Mouse (Mus musculus) liver, adult (tissue): ENCODE results near the gene Irx4.

Source experiments
- GATA4 ChIP-seq: IDR thresholded peaks from 2 replicates; pipeline ENCODE4 v1.6.1; 2014; ENCODE audit warnings: mild to moderate bottlenecking, low read length; ENCODE audit not compliant: insufficient replicate concordance

Irx4 gene

DNA sequence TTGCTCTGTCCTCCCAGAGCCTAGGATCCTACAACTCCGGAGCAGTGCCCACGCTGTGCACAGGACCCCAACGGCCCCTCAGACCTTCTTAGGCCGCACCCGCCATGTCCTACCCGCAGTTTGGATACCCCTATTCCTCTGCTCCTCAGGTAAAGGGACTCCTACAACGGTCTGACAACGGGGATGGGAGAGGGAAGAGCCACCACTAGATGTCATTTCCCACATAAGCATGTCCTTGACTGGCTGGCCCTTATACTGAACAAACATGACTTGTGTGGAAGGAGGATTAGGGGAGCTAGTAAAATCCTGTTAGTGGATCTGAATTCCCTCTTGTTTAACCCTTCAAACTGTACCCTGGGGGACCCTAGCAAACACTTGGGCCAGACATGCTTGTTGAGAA is 4.6 kb downstream of the Irx4 start:
- TF ChIP-seq GATA4, result no peak

DNA sequence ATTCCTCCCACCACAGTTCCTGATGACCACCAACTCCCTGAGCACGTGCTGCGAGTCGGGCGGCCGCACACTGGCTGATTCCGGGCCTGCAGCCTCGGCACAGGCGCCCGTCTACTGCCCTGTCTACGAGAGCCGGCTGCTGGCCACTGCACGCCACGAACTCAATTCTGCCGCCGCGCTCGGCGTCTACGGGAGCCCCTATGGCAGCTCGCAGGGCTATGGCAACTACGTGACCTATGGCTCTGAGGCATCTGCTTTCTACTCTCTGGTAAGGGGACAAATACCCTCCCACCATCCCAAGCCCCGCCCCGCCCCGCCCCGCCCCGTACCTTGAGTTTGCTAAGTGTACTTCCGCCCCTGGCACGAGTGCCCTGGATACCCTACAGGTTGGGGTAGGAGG is 5.2 kb downstream of the Irx4 start:
- TF ChIP-seq GATA4, result no peak

DNA sequence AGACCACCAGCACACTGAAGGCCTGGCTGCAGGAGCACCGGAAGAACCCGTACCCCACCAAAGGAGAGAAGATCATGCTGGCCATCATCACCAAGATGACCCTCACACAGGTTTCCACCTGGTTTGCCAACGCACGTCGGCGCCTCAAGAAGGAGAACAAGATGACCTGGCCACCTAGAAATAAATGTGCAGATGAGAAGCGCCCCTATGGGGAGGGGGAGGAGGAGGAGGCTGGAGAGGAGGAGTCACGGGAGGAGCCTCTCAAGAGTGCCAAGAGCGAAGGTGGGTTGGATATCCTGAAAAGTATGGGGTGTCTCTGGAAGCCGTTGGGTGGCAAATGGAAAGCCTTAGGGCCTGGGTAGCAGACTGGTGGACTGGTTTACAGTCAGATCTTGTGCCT is 7.3 kb downstream of the Irx4 start:
- no peak for TF ChIP-seq GATA4

DNA sequence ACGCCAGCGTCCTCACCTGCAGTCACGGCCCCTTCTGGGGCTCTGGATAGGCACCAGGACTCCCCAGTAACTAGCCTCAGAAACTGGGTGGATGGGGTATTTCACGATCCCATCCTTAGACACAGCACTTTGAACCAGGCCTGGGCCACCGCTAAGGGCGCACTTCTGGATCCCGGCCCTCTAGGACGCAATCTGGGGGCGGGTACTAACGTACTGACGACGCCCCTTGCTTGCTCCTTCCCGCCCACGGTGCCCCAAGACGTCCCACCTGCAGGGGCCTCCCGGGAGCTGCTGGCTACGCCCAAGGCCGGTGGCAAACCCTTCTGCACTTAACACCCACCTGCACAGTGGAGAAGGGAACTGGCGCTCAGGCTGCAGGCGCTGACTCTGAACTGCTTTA is 8.4 kb downstream of the Irx4 start:
- TF ChIP-seq GATA4, result no peak

DNA sequence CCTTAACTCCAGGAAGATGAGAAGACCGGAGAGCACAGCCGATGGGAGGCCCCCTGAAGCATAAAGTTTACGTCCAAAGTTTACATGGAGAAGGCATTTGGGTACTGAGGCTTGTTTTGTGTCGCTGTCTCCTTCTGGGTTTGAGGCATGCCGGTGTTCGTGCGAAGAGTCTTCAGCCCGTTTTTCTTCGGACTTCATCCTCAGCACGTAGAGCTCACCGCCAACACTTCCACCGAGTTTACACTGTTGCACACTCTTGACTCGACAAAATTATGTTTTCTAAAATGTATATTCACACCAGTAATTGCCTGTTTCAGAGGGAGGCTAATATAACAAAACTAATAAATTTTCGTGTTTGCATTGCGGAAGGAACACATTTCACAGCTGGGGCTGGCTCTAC is 9.0 kb downstream of the Irx4 start:
- TF ChIP-seq GATA4, result no peak

DNA sequence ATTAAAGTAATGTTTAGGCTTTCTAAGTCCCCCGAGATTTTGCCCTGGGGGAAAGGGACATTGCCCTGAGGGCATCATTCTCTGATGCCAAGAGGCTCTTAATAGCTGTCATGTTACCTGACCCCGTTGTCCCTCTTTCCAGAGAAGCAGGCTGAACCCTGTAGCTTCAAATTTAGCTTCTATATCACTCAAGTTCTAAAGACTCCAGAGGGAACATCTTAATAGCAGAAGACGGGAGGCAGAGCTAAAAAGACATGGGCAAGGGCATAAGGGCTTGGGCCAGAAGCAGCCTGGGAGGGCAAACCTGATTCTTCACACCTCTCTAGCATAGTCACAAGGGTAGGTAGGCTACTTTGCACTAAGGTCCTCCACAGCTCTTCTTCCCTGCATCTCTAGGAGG is 9.6 kb downstream of the Irx4 start:
- TF ChIP-seq GATA4, result no peak

DNA sequence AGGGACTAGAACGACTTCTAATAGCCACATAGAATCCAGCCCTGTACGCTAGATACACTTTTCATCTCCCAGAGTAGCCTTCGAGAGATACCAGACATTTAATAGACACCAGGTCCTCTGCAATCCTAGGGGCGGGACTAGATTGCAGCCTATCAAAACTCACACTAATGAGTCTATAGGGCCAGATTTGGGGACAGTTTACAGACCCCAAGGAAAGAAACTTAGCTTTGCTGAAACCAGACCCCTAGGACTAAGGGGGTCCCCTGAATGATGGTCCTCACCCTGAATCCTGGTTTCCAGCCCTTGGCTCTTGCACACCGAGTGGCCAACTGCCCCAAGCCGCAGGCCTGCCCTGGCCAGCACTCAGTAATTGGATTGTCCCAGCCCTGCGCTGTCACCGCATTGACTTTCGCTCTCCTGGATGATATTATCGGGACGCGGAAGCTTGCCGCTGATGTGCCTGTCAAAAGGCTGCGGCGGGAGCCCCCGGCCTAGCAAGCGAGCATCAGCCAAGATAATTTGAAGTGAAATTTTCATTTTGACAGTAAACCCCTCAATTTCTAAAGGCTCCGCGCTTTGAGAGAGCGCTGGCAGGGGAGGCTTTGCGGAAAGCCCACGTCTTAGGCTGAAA is 10.3 kb downstream of the Irx4 start:
- no peak for TF ChIP-seq GATA4

DNA sequence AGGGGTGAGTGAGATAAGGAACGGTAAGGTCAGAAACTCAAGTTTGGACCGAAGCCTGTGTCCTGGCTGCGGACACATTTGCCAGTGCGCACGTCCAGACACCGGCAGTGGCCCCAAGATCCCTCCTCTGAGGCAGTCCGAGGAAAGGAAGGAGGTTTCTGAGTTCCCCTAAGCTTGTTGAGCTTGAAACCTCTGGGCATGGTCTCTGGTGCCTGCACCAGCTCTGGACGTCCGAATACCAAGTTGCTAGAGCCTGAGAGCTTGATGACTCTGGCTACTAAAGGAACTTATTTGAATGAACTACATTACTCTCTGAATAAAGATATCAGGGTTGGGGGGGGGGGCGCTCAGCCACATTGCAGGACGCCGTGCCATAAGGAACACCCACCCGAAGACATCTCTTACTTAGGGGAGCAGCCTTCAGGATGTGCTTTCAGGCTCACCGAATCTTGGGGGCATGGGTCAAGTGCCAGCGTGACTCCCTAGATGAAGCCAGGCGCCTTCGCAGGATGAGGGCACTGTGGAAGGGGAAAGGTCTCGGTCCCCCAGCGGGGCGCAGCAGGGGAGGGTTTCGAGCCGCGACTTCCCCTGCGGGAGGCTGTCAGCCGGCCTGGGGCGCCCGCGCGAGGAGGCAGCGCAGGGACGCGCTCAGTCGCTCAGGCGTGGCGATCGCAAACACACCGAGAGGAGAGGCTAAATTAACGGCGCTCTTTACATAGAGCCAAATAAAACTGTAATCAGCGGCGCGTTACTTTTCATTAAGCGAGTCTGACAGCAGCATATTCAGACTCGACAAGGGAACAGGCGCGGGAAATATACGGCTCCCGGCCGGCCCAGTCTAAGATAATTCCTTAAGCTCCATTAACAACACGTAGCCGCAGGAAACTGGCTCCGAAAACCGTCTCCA is 11.3 kb downstream of the Irx4 start:
- TF ChIP-seq GATA4, result no peak

DNA sequence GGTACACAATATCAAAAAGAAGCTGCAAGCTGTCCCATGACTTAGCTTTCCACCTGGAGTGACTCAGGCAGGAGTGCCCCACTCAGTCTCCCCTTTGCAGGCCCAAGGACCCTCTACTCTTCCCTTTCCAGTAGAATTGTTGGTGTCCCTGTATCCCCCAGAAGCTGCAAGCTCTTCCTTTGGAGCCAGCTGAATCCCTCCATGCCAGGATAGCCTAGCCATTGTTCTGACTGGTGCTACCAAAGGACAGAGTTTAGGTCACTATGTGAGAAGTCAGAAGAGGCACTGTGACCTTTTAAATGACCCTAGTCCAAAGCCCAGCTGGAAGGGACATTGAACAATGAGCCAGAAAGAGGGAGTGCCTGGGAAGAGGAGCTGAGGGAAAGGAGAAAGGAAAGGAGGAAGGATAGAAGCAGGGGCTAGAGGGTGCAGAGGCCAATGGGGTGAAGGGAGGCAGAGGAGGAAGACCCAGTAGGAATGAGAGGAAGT is 12.6 kb downstream of the Irx4 start:
- no peak for TF ChIP-seq GATA4

DNA sequence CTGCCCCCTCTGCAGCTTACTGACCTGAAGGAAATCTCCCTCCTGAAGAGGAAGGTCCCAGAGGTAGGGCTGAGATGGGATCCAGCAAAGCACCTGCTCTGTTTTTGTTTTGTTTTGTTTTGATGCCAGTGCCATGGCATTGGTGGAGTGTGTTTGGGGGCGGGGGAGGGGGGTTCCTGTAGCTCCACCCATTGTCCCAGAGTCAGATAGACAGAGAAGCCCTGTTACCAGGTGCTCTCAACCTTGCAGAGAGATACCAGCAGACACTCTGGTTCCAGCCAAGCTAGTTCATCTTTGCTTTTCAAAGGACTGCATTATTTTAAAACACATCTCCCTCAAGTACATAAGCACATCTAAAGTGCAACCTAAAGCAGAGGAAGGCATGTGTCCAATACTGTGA is 13.3 kb downstream of the Irx4 start:
- TF ChIP-seq GATA4, result no peak

DNA sequence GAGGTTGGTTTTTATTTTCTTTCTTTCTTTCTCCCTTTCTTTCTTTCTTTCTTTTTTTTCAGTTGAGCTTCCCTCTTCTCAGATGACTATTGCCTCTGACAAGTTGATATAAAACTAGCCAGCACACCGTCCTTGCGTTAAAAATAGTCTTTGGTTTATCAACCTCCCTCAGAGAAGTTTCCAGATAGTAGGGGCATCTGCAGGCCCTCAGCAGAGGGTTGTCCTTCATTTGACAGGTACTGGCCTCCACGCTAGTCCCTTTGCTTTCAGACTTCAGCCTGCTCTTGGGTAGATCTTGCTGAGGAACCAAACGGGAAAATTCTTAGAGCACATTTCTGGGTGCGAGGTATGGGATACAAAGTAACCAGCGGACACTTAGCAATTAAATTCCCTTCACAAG is 17.1 kb downstream of the Irx4 start:
- TF ChIP-seq GATA4, result no peak

DNA sequence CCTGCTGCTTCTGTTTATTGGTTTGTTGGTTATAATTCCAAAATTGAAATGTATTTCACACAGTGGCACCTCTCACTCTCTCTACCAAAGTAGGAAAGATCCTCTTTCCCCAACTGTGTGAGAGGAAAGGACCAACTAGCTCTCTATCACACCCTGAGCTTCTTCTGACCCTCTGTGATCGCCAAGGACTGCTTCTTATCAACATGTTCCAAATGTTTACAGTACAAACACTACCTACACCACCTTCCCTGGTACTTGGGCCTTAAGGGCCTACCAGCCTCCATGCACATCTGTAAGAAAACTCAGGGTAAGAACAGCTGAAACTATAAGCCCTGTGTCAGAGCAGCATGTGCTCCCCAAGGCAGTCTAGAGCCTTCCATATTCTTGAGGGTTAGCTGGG is 17.5 kb downstream of the Irx4 start:
- TF ChIP-seq GATA4, result no peak

DNA sequence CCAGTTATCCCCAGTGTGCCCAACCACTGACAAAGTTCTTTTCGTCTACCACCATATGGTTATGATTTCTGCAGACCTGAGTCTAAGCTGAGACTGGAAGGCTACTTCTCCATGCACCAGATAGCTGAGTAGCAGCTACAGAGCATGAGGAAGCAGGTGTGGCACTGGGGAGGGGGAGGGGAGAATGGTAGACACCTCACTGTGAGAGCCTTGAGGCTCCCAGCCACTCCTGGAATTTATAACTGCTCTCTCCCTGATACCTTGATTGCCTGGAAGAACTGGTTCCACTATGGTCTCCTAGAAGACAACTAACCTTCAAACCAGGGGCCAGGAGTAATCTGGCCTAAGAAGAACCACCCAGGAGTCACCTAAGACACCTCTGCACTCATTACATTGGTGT is 18.9 kb downstream of the Irx4 start:
- TF ChIP-seq GATA4, result no peak

DNA sequence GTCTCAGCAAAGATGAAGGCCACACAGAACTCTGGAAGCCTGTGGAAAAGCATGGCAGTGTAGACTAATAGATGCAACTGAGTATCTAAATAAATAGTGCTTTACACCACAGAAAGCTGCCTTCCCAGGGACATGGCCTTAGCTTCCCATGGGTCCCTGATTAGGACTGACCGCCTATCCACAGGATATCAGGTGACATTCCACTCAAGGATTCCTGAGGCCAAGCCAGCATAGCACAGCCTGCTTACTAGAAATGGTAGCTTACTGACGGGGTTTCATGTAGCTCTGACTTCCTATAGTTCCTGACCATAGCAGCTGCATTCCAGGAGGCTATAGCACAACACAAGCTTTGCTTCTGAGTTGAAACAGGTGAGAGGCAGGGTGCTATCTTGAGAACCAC is 22.1 kb downstream of the Irx4 start:
- no peak for TF ChIP-seq GATA4

DNA sequence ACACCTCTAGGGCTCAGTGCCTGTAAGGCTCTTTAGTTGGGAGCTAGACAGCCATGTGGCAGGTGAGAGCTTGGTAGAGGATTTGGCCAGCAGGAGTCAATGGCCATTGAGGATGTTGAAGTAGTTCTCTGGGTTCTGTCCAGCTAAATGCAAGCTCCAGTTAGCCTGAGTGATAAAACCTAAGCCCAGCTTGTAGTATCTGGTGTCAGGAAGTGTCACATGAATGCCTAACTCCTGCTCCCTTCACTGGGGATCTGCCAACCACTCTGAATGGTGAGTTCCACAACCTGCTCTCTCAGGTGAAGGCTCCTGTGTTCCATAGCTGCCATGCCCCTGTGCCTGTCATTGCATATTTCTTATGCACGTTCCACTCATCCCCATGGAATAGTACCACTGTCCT is 23.3 kb downstream of the Irx4 start:
- no peak for TF ChIP-seq GATA4

DNA sequence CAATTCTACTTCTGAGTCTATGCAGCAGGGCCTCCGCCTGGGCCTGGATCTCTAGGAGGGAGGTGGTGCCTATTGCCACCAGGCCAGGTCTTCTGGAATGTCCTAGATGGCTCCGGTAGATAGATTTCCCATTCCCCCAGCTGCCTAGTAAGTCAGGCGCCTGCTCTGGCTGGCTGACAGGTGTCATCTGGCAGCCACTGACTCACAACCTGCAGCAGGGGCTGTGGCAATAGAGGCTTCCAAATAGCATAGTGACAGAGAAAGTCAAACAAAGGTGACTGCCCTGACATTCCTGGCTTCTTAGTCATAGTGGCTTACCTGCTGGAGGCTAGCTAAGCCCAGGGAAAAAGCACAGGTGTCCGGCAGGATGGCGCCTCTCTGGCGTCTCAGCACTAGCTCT is 29.9 kb downstream of the Irx4 start:
- TF ChIP-seq GATA4, result no peak

DNA sequence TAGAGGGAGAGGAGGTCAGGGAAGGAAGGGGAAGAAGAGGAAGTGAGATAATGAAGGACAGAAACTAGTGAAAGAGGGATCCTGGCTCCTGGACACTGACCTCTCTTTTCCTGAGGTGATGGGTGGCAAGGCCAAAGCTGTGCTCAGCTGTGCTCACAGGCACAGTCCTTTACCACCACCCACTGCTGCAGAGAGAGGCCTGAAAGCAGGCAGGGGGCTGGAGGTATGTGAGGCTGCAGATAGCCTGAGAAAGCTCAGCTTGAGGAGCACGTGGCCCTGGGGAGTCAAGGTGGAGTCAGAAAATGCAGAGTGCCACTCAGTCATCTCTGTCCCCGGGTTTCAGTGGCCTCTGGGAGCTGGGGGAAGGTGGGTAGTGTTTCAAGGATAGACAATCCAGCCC is 30.8 kb downstream of the Irx4 start:
- TF ChIP-seq GATA4, result no peak

DNA sequence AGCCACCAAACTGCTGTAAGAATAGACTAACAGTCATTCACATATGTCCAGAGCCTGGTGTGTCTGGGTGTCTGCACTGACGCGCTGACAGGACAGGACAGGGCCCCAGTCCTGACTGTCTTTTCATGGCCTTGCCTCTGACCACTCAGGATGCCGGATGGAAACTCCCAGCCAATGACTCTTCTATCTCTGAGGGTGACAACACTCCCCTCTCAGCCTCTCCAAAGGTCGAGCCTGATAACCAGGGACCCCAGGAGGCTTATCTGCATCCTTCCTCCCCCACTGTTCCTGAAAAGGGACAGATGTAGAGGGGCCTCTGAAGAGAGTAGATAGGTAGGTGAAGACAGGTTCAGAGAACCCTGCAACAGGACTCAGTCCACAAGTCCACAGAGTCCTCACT is 38.4 kb downstream of the Irx4 start:
- TF ChIP-seq GATA4, result no peak
